Mouse (Mus musculus) heart, embryonic 15.5 days (tissue): Measurements from ENCODE around the gene Gm3591. TPM values are rescaled to one million over a fixed set of nuclear protein-coding genes. Genes with fewer than 3 reads are reported as not detected.
"Not testable (repeated sequence)": the region's sequence is repeated elsewhere in the genome, so short reads cannot be mapped to it uniquely, and the experiment has no call there.

Experiments used
- ATAC-seq: fragments of 200-750 bp; cut with Nextera tagmentation; replicated peaks from 2 replicates; pipeline ENCODE4 v1.8.0; 2017; ENCODE audit warnings: low read depth, moderate TSS enrichment; ENCODE audit not compliant: insufficient number of reproducible peaks, insufficient read depth, low FRiP score
- H3K27ac ChIP-seq: fragments of 300-500 bp; sonication (generic); 2 replicates; pipeline ENCODE4 v1.5.1; 2015; ENCODE audit warnings: mild to moderate bottlenecking, inconsistent platforms
- H3K27me3 ChIP-seq: fragments of 300-500 bp; sonication (generic); 2 replicates; pipeline ENCODE4 v1.6.1; 2015; ENCODE audit warnings: inconsistent platforms
- H3K36me3 ChIP-seq: fragments of 300-500 bp; sonication (generic); 2 replicates; pipeline ENCODE4 v1.6.1; 2015; ENCODE audit warnings: mild to moderate bottlenecking, inconsistent platforms
- H3K4me1 ChIP-seq: fragments of 300-500 bp; sonication (generic); replicated peaks from 2 replicates; pipeline ENCODE4 v1.6.1; 2015; ENCODE audit warnings: inconsistent platforms
- H3K4me2 ChIP-seq: fragments of 300-500 bp; sonication (generic); 2 replicates; pipeline ENCODE4 v1.6.1; 2015; ENCODE audit warnings: inconsistent platforms, mild to moderate bottlenecking, moderate library complexity
- H3K4me3 ChIP-seq: fragments of 300-500 bp; sonication (generic); 2 replicates; pipeline ENCODE4 v1.5.1; 2015; ENCODE audit warnings: mild to moderate bottlenecking, inconsistent platforms
- H3K9ac ChIP-seq: fragments of 300-500 bp; sonication (generic); 2 replicates; pipeline ENCODE4 v1.6.1; 2015; ENCODE audit warnings: mild to moderate bottlenecking, inconsistent platforms
- H3K9me3 ChIP-seq: fragments of 300-500 bp; sonication (generic); replicated peaks from 2 replicates; pipeline ENCODE4 v1.6.1; 2016; ENCODE audit warnings: inconsistent platforms
- WGBS: fragments of 180-500 bp; shearing (Covaris S2); methylation state at CpG from one replicate; pipeline ENCODE4 v1.1.7; 2015; ENCODE audit warnings: mixed read lengths; 5-methylcytosine and 5-hydroxymethylcytosine counted together
- polyA plus RNA-seq: library from polyadenylated mRNA; unstranded; fragments of >200 nt; fragmentation: Nextera tagmentation; extraction: Ambion mirVana; gene quantifications from 2 replicates; pipeline ENCODE4 v1.2.1, GENCODE M21; 2015

The Gm3591 gene
- 2.2 and 2.3 TPM in 2 replicates for polyA plus RNA-seq

DNA sequence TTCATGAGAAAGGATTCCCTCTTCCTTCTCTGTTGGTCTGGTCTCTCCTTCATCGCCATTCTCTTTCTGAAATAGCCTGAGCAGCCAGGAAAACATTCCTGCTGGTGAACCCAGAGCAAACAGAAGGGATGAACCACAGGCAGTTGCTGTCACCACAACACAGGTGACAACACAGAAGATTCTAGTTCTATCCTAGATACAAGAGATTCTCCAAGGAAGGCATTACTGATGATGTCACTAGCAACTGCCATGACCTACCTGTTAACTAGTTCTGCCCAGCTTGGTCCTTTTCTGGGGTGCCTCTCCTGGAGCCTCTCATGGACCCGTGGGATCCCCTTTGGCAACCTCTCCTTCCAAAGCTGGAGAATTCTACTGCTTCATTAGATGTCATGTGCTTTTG, at the start of gene Gm3591:
TSS of gene Gm3591 (minus strand) at position 101 of the 400 bp plus-strand sequence.
- not testable (repeated sequence) for H3K4me2 ChIP-seq, H3K4me1 ChIP-seq, H3K9ac ChIP-seq, ATAC-seq, H3K36me3 ChIP-seq, H3K9me3 ChIP-seq, H3K27me3 ChIP-seq, H3K4me3 ChIP-seq, H3K27ac ChIP-seq
- no CpG with 5 or more reads among the region's 2 CpGs for WGBS

DNA sequence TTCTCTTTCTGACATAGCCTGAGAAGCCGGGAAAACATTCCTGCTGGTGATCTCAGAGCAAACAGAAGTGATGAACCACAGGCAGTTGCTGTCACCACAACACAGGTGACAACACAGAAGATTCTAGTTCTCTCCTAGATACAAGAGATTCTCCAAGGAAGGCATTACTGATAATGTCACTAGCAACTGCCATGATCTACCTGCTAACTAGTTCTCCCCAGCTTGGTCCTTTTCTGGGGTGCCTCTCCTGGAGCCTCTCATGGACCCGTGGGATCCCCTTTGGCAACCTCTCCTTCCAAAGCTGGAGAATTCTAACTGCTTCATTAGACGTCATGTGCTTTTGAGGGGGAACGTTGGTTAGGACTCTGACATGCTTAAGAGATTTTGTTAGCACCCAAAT, 32.2 kb upstream of the Gm3591 start, which contains the start of gene Gm3594:
TSS of gene Gm3594 (minus strand) at position 101 of the 400 bp plus-strand sequence.
- not testable (repeated sequence) for H3K27ac ChIP-seq, H3K9me3 ChIP-seq, H3K9ac ChIP-seq, H3K4me2 ChIP-seq, H3K27me3 ChIP-seq, H3K36me3 ChIP-seq, H3K4me3 ChIP-seq, ATAC-seq, H3K4me1 ChIP-seq
- WGBS, result no CpG with 5 or more reads among the region's 4 CpGs

DNA sequence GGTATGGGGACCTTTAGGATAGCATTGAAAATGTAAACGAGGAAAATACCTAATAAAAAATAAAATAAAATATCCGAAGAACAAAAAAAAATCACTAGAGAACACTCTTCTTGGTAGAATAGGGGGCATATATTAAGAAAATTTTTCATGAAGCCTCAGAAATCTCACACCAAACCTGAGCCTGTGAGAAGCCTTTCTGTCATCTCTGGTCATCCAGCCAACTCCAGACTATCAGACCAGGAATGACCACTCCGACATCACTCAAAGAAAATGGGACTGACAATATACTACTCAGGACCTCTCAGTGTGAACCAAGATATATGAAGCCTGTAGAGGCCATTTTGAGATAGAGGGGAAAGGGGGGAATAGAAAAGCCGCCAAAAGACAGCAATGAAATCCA, 28.5 kb upstream of the Gm3591 start:
- not testable (repeated sequence) for H3K4me3 ChIP-seq, H3K4me2 ChIP-seq, H3K27ac ChIP-seq, H3K36me3 ChIP-seq, ATAC-seq, H3K9ac ChIP-seq, H3K9me3 ChIP-seq, H3K27me3 ChIP-seq, H3K4me1 ChIP-seq
- 82% methylated on average over 3 of the region's 4 CpGs for WGBS

DNA sequence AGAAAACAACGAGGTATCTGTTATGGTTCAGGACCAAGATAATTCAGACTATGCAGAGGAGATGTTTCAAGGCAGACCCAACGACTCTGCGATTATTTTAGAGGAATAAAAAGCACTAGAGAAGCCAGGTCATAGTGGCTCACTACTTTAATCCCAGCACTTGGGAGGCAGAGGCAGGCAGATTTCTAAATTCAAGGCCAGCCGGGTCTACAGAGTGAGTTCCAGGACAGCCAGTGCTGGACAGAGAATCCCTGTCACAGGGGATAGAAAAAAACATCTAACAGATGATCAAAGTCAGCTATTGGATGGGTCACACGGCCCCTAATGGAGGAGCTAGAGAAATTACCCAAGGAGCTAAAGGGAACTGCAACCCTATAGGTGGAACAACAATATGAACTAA, 27.9 kb upstream of the Gm3591 start:
- not testable (repeated sequence) for ATAC-seq, H3K9me3 ChIP-seq
- WGBS, result 55% methylated on average over 1 of the region's 5 CpGs

DNA sequence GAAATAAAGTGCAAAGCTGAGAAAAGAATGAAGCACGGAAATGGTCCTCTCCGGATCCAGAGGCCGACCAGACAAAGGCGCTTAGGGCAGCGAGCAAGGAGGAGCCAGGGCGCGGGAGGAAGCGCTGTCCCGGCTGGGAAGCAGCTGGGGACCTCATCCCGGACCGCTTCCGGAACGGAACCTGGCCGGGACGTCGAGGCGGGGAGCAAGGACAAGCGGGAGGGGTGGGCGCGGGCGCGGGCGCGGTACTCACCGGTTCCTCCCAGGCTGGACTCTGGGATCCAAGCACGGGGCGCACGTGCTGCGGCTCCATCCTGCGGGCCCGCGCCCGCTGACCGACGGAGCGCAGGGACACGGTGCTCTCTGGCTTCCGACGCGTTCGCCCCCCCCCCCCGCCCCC, 14.5 kb upstream of the Gm3591 start:
- not testable (repeated sequence) for H3K36me3 ChIP-seq, H3K27me3 ChIP-seq, H3K9ac ChIP-seq, ATAC-seq, H3K9me3 ChIP-seq, H3K4me1 ChIP-seq, H3K27ac ChIP-seq
- H3K4me3 ChIP-seq, result peak overlapping the region; percentile 38
- 7% methylated on average over 26 of the region's 42 CpGs for WGBS
- H3K4me2 ChIP-seq, result peak overlapping the region; percentile 55

More for the DNA sequence above, 27.9 kb upstream of the Gm3591 start:
- H3K4me1 ChIP-seq, H3K27ac ChIP-seq, H3K36me3 ChIP-seq, H3K27me3 ChIP-seq, H3K4me2 ChIP-seq, H3K9ac ChIP-seq, H3K4me3 ChIP-seq: not testable (repeated sequence)

DNA sequence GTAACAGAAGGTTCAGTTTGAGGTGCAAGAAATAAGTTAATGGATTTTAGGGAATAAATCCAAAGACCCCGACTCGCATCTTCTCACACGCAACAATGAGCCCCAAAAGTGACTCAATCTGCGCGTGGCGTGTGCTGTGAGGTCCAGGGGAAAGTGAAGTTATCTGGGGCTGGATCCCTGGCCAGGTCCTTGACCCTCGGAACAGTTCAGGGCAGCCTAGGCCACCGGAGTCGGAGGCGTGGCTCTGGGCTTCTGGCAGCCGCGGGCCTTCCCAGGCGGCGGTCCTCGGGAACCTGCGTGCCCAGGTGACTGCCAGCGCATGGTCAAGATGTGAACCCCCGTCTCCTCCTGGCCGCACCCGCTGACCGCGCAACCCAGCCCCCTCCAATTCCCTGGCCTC, 14.1 kb upstream of the Gm3591 start:
- H3K27me3 ChIP-seq, H3K4me1 ChIP-seq, H3K9ac ChIP-seq, H3K9me3 ChIP-seq, H3K36me3 ChIP-seq, ATAC-seq, H3K27ac ChIP-seq: not testable (repeated sequence)
- H3K4me2 ChIP-seq, result peak overlapping the region; percentile 55
- WGBS, result 21% methylated on average over 22 of the region's 22 CpGs
- peak overlapping the region; percentile 38 for H3K4me3 ChIP-seq

DNA sequence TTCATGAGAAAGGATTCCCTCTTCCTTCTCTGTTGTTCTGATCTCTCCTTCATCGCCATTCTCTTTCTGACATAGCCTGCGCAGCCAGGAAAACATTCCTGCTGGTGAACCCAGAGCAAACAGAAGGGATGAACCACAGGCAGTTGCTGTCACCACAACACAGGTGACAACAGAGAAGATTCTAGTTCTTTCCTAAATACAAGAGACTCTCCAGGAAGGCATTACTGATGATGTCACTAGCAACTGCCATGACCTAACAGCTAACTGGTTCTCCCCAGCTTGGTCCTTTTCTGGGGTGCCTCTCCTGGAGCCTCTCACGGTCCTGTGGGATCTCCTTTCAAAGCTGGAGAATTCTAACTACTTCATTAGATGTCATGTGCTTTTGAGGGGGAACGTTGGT, 22.1 kb downstream of the Gm3591 start, which contains the start of gene Gm16440:
TSS of gene Gm16440 (minus strand) at position 101 of the 400 bp plus-strand sequence.
- H3K36me3 ChIP-seq, H3K27me3 ChIP-seq, H3K4me2 ChIP-seq, ATAC-seq, H3K4me3 ChIP-seq, H3K27ac ChIP-seq, H3K9ac ChIP-seq, H3K4me1 ChIP-seq, H3K9me3 ChIP-seq: not testable (repeated sequence)
- 72% methylated on average over 2 of the region's 4 CpGs for WGBS

Other genes starting within 250 kb of the Gm3591 start
- gene Gm21560, start 193.2 kb downstream of the Gm3591 start, polyA plus RNA-seq, result not detected in 2 replicates
- gene Gm3411, start 125.2 kb downstream of the Gm3591 start, polyA plus RNA-seq, result 2.6 and 2.7 TPM in 2 replicates
- gene Gm21103, start 107.6 kb downstream of the Gm3591 start, polyA plus RNA-seq, result 0.21 and 0.22 TPM in 2 replicates
- not detected in 2 replicates for gene Gm3618, start 68.8 kb downstream of the Gm3591 start, polyA plus RNA-seq
- gene Gm16440, start 22.2 kb downstream of the Gm3591 start, polyA plus RNA-seq, result not detected in 2 replicates
- not detected in 2 replicates for gene Gm3594, start 32.1 kb upstream of the Gm3591 start, polyA plus RNA-seq
- 0.15 TPM in 1 of 2 replicates, not detected in the other for gene Gm8356, start 124.8 kb upstream of the Gm3591 start, polyA plus RNA-seq
- 0.32 and 0.59 TPM in 2 replicates for gene Gm3629, start 178.1 kb upstream of the Gm3591 start, polyA plus RNA-seq
- not detected in 2 replicates for gene Gm3460, start 209.9 kb upstream of the Gm3591 start, polyA plus RNA-seq